Mouse (Mus musculus) kidney, postnatal 0 days (tissue): ENCODE measurements at regions not wholly inside any gene's neighbourhood (a gene's known extent, or its start where the extent isn't known, plus 50 kb on each side); places are given as distances from the start of the nearest gene placed in this dataset.

Experiments used
- ATAC-seq: fragments of 200-750 bp; cut with Nextera tagmentation; replicated peaks from 2 replicates; pipeline ENCODE4 v1.8.0; 2017; ENCODE audit warnings: low read depth, moderate number of reproducible peaks, moderate TSS enrichment, moderate library complexity; ENCODE audit not compliant: low FRiP score
- DNase-seq: peaks from one replicate; pipeline ENCODE4 v3.0.0-alpha.2; 2016; ENCODE audit warnings: low spot score
- H3K27ac ChIP-seq: fragments of 300-500 bp; sonication (generic); 2 replicates; pipeline ENCODE4 v1.5.1; 2014; ENCODE audit warnings: mild to moderate bottlenecking
- H3K27me3 ChIP-seq: fragments of 300-500 bp; sonication (generic); 2 replicates; pipeline ENCODE4 v1.6.1; 2014; ENCODE audit warnings: low read length, mixed read lengths; ENCODE audit not compliant: insufficient read depth
- H3K36me3 ChIP-seq: fragments of 300-500 bp; sonication (generic); 2 replicates; pipeline ENCODE4 v1.6.1; 2014; ENCODE audit warnings: low read length, mixed read lengths; ENCODE audit not compliant: insufficient read depth
- H3K4me1 ChIP-seq: fragments of 300-500 bp; sonication (generic); replicated peaks from 2 replicates; pipeline ENCODE4 v1.6.1; 2014; ENCODE audit warnings: antibody characterized with exemption, low read length, mixed read lengths; ENCODE audit not compliant: insufficient read depth
- H3K4me2 ChIP-seq: fragments of 300-500 bp; sonication (generic); 2 replicates; pipeline ENCODE4 v1.6.1; 2014; ENCODE audit warnings: mild to moderate bottlenecking, low read length, moderate library complexity, mixed read lengths
- H3K4me3 ChIP-seq: fragments of 300-500 bp; sonication (generic); replicated peaks from 2 replicates; pipeline ENCODE4 v1.5.1; 2014; ENCODE audit warnings: low read depth, low read length
- H3K9ac ChIP-seq: fragments of 300-500 bp; sonication (generic); 2 replicates; pipeline ENCODE4 v1.6.1; 2014; ENCODE audit warnings: low read depth, low read length
- H3K9me3 ChIP-seq: fragments of 300-500 bp; sonication (generic); replicated peaks from 2 replicates; pipeline ENCODE4 v1.6.1; 2016; ENCODE audit warnings: low read length, inconsistent platforms, mixed read lengths
- CTCF ChIP-seq: IDR thresholded peaks from 2 replicates; pipeline ENCODE4 v1.5.1; 2016; ENCODE audit warnings: antibody characterized with exemption, low read depth, mild to moderate bottlenecking, moderate library complexity
- WGBS: fragments of 180-500 bp; shearing (Covaris S2); extraction: QIAGEN DNeasy Blood & Tissue Kit; methylation state at CpG from one replicate; pipeline ENCODE4 v1.1.7; 2014; 5-methylcytosine and 5-hydroxymethylcytosine counted together

DNA sequence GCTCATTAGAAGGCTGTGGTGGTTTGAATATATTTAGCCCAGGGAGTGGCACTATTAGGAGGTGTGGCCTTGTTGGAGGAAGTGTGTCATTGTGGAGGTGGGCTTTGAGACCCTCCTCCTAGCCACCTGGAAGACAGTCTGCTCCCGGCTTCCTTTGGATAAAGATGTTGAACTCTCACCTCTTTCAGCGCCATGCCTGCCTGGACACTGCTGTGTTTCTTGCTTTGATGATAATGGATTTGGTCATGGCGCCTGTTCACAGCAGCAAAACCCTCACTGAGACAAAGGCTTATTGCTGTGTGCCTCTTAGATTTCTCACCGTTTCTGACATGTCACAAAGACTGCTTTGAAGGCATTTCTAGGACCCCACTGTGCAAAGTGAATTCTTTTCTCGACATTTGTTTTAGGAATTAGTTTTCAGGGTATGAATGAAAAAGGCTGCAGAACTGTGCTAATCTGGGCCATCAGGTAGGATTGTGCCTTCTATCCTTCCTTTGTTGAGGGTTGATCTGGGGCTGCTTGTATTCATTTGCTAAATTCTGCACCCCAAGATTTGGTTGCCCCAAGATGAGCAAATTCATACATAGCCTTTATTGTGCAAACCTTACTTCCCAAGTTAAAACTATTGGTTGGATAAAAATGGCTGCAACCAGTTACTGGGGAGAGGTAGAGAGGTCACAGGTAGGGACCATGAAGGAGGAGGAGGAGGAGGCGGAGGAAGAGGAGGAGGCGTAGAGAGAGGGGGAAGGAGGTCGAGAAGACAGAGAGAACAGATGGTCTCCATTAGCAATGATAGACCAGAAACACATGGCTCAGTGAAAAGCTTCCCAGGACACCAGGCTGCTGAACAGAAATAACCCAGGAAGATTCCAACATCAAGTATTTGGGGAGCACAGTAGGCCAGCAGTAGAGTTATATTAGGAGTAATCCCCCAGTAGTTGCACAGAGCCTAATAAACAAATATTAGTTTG is 93.2 kb downstream of the Slc4a3 start:
- no peaks in the 10 kb centered on the region for H3K4me1 ChIP-seq
- H3K4me3 ChIP-seq = no peak overlapping the region
- H3K9ac ChIP-seq = no peak overlapping the region
- 65% methylated on average over 8 of the region's 8 CpGs for WGBS
- no peaks in the 10 kb centered on the region for H3K27me3 ChIP-seq
- DNase-seq (no peak), ATAC-seq (no peak)
- H3K27ac ChIP-seq = no peak overlapping the region
- TF ChIP-seq CTCF = no peak
- H3K36me3 ChIP-seq = no peaks in the 10 kb centered on the region
- H3K4me2 ChIP-seq = no peak overlapping the region
- H3K9me3 ChIP-seq = no peaks in the 10 kb centered on the region

DNA sequence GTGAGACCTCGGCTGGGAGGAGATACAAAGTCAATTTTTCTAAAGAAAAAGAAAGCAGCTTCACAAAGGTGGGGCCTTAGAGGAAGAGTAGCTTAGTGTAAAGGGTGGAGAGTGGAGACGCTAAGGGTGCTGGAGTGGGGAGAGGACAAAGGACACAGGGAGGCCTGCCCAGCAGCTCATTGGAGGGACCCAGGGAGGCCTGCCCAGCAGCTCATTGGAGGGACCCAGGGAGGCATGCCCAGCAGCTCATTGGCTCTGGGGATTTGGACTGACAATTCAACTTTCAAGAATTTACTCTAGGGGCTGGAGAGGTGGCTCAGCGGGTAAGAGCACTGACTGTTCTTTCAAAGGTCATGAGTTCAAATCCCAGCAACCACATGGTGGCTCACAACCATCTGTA is 96.4 kb downstream of the Slc4a3 start:
- no peak overlapping the region for H3K9ac ChIP-seq
- H3K27me3 ChIP-seq = no peaks in the 10 kb centered on the region
- no peaks in the 10 kb centered on the region for H3K36me3 ChIP-seq
- WGBS = 67% methylated on average over 3 of the region's 3 CpGs
- H3K9me3 ChIP-seq = no peaks in the 10 kb centered on the region
- H3K4me3 ChIP-seq = no peak overlapping the region
- no peak for DNase-seq
- H3K27ac ChIP-seq = no peak overlapping the region
- H3K4me1 ChIP-seq = no peaks in the 10 kb centered on the region
- no peak overlapping the region for H3K4me2 ChIP-seq
- no peak for ATAC-seq
- TF ChIP-seq CTCF = no peak

- Histone ChIP-seq H3K4me2 (no peak overlapping the region), H3K36me3 (no peaks in the 10 kb centered on the region), H3K27me3 (no peaks in the 10 kb centered on the region), H3K4me3 (no peak overlapping the region), H3K4me1 (no peaks in the 10 kb centered on the region), H3K9me3 (no peaks in the 10 kb centered on the region), H3K9ac (no peak overlapping the region), H3K27ac (no peak overlapping the region)
- 0 out of 2 replicates have a peak, but pooled peaks have one; percentile 36 for ATAC-seq
- peak; percentile 86 for DNase-seq
- 11% methylated on average over 10 of the region's 10 CpGs for WGBS
- TF ChIP-seq CTCF = peak; percentile 79
These were observed 106.5 kb downstream of the Slc4a3 start for GRCm38 (mm10) chr1:75652547-75652946.

GRCm38 (mm10) chr1:75652987-75653573 is 107.0 kb downstream of the Slc4a3 start:
- DNase-seq (no peak), ATAC-seq (no peak)
- no peaks in the 10 kb centered on the region for H3K9me3 ChIP-seq
- no peak overlapping the region for H3K27ac ChIP-seq
- H3K4me1 ChIP-seq = no peaks in the 10 kb centered on the region
- 59% methylated on average over 3 of the region's 3 CpGs for WGBS
- no peaks in the 10 kb centered on the region for H3K27me3 ChIP-seq
- no peak overlapping the region for H3K9ac ChIP-seq
- no peak for TF ChIP-seq CTCF
- H3K4me3 ChIP-seq = no peak overlapping the region
- H3K4me2 ChIP-seq = 0 out of 2 replicates have a peak overlapping the region, but pooled peaks have one; percentile 44
- H3K36me3 ChIP-seq = no peaks in the 10 kb centered on the region

GRCm38 (mm10) chr1:75653671-75654076 is 107.6 kb downstream of the Slc4a3 start:
- no peak overlapping the region for H3K9ac ChIP-seq
- 2% methylated on average over 9 of the region's 9 CpGs for WGBS
- peak; percentile 71; the same call in 1 of the 2 replicates for ATAC-seq

DNA sequence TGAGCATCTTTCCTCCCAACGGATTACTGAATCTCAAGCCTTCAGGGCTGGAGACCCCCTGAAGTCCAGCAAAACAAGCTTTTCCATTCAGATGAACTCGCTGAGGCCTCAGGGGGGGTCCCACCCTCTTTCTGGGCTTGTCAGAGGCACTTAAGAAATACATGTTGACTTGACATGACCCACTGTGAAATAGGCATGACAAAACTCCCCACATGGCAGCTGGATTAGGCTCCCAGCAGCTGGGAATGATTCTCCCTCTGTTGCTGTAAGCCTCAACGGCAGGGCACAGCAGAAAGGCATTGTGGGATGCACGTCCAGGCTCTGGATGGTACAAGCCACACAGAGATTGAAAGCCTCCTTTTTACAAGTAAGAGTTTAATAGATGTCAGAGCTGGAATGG is 110.5 kb downstream of the Slc4a3 start:
- WGBS = 75% methylated on average over 4 of the region's 4 CpGs
- Histone ChIP-seq H3K36me3 (no peaks in the 10 kb centered on the region), H3K27ac (no peak overlapping the region), H3K4me1 (no peaks in the 10 kb centered on the region), H3K4me2 (no peak overlapping the region), H3K4me3 (no peak overlapping the region), H3K27me3 (no peaks in the 10 kb centered on the region), H3K9ac (no peak overlapping the region), H3K9me3 (no peaks in the 10 kb centered on the region)
- DNase-seq (no peak), ATAC-seq (no peak)
- TF ChIP-seq CTCF = no peak

More at GRCm38 (mm10) chr1:75653671-75654076, 107.6 kb downstream of the Slc4a3 start:
- no peak overlapping the region for H3K27ac ChIP-seq
- peak overlapping the region; percentile 44 for H3K4me2 ChIP-seq
- DNase-seq = peak; percentile 58
- no peak overlapping the region for H3K4me3 ChIP-seq
- peak; percentile 93 for TF ChIP-seq CTCF
- H3K36me3 ChIP-seq = no peaks in the 10 kb centered on the region
- H3K9me3 ChIP-seq = no peaks in the 10 kb centered on the region
- no peaks in the 10 kb centered on the region for H3K27me3 ChIP-seq
- H3K4me1 ChIP-seq = no peaks in the 10 kb centered on the region
